Mouse (Mus musculus): ENCODE measurements at regions not wholly inside any gene's neighbourhood (a gene's known extent, or its start where the extent isn't known, plus 50 kb on each side); places are given as distances from the start of the nearest gene placed in this dataset.

- TF ChIP-seq POLR2A (IDR thresholded peaks at IDR 0.05; ENCODE audit: borderline replicate concordance, insufficient read depth, low read length) (no peak), CTCF (IDR thresholded peaks at IDR 0.05; ENCODE audit: borderline replicate concordance, insufficient read depth, low read depth, low read length) (no peak)
Measured at GRCm38 (mm10) chr9:43392467-43393064, 81.9 kb downstream of the Trim29 start.

Data from cerebellum, adult 2 months (tissue).